Mouse (Mus musculus) lung, postnatal 0 days (tissue): ENCODE data around the gene Macf1.

Source experiments
- CTCF ChIP-seq: IDR thresholded peaks from 2 replicates; pipeline ENCODE4 v1.5.1; 2016; ENCODE audit warnings: antibody characterized with exemption, mild to moderate bottlenecking
- EP300 ChIP-seq: IDR thresholded peaks from 2 replicates; pipeline ENCODE4 v1.6.1; 2016; ENCODE audit warnings: antibody characterized with exemption, mild to moderate bottlenecking, control low read depth

GRCm38 (mm10) chr4:123616501-123616900, 67.7 kb downstream of the Macf1 start:
- TF ChIP-seq EP300 (peak; percentile 70), CTCF (no peak)
